Mouse (Mus musculus) midbrain, embryonic 13.5 days (tissue): Measurements from ENCODE around the gene Rabggta. TPM values are rescaled to one million over a fixed set of nuclear protein-coding genes. Genes with fewer than 3 reads are reported as not detected.

Source experiments
- ATAC-seq: fragments of 200-750 bp; cut with Nextera tagmentation; 2 replicates; pipeline ENCODE4 v1.8.0; 2017; ENCODE audit warnings: mild to moderate bottlenecking, moderate TSS enrichment, moderate library complexity
- H3K27ac ChIP-seq: fragments of 300-500 bp; sonication (generic); 2 replicates; pipeline ENCODE4 v1.5.1; 2015; ENCODE audit warnings: inconsistent platforms, mild to moderate bottlenecking, moderate library complexity
- H3K27me3 ChIP-seq: fragments of 300-500 bp; sonication (generic); 2 replicates; pipeline ENCODE4 v1.6.1; 2015; ENCODE audit warnings: mild to moderate bottlenecking, inconsistent platforms
- H3K36me3 ChIP-seq: fragments of 300-500 bp; sonication (generic); 2 replicates; pipeline ENCODE4 v1.6.1; 2015; ENCODE audit warnings: mild to moderate bottlenecking, inconsistent platforms
- H3K4me1 ChIP-seq: fragments of 300-500 bp; sonication (generic); replicated peaks from 2 replicates; pipeline ENCODE4 v1.6.1; 2015; ENCODE audit warnings: inconsistent platforms
- H3K4me2 ChIP-seq: fragments of 300-500 bp; sonication (generic); replicated peaks from 2 replicates; pipeline ENCODE4 v1.6.1; 2015; ENCODE audit warnings: moderate library complexity, mild to moderate bottlenecking, inconsistent platforms
- H3K4me3 ChIP-seq: fragments of 300-500 bp; sonication (generic); replicated peaks from 2 replicates; pipeline ENCODE4 v1.5.1; 2015; ENCODE audit warnings: mild to moderate bottlenecking, inconsistent platforms
- H3K9ac ChIP-seq: fragments of 300-500 bp; sonication (generic); replicated peaks from 2 replicates; pipeline ENCODE4 v1.6.1; 2015; ENCODE audit warnings: mild to moderate bottlenecking, inconsistent platforms
- H3K9me3 ChIP-seq: fragments of 300-500 bp; sonication (generic); 2 replicates; pipeline ENCODE4 v1.6.1; 2016; ENCODE audit warnings: mild to moderate bottlenecking, inconsistent platforms
- WGBS: fragments of 180-500 bp; shearing (Covaris S2); methylation state at CpG from one replicate; pipeline ENCODE4 v1.1.7; 2015; 5-methylcytosine and 5-hydroxymethylcytosine counted together
- polyA plus RNA-seq: library from polyadenylated mRNA; unstranded; fragments of >200 nt; fragmentation: Nextera tagmentation; extraction: Ambion mirVana; gene quantifications from 2 replicates; pipeline ENCODE4 v1.2.1, GENCODE M21; 2015

Gene Rabggta
- polyA plus RNA-seq, 1 experiment from 2014 or later = 45.0 TPM

GRCm38 (mm10) chr14:55672741-55673060 is 49.4 kb downstream of the Rabggta start:
- 80% methylated on average over 7 of the region's 7 CpGs for WGBS

GRCm38 (mm10) chr14:55671833-55672740 is 50.0 kb downstream of the Rabggta start, which contains the start of the genes Gmpr2 and Nedd8:
TSS of gene Gmpr2 (plus strand) at chr14:55671941.
TSS of gene Nedd8 (minus strand) at chr14:55672124.
- Histone ChIP-seq H3K9ac (peak within 1 kb of the TSS; percentile 87), H3K27me3 (no peaks in the 10 kb centered on the region), H3K4me3 (peak within 1 kb of the TSS; percentile 83), H3K27ac (peak within 1 kb of the TSS; percentile 91), H3K36me3 (peaks cover 18% of the 10 kb centered on the region), H3K4me1 (peaks cover 31% of the 10 kb centered on the region), H3K9me3 (no peaks in the 10 kb centered on the region), H3K4me2 (peak within 1 kb of the TSS; percentile 97)
- peak; percentile 99 for ATAC-seq
- WGBS = under 1% methylated on average over 38 of the region's 38 CpGs

More at GRCm38 (mm10) chr14:55672741-55673060, 49.4 kb downstream of the Rabggta start:
- Histone ChIP-seq H3K27ac (peak overlapping the region; percentile 65; the same call in 1 of the 2 replicates), H3K4me1 (peaks cover 31% of the 10 kb centered on the region), H3K27me3 (no peaks in the 10 kb centered on the region), H3K9me3 (no peaks in the 10 kb centered on the region), H3K36me3 (peaks cover 24% of the 10 kb centered on the region), H3K4me2 (peak overlapping the region; percentile 97), H3K4me3 (peak overlapping the region; percentile 83), H3K9ac (peak overlapping the region; percentile 87)
- ATAC-seq = no peak

GRCm38 (mm10) chr14:55671486-55671832 is 50.6 kb downstream of the Rabggta start:
- peak overlapping the region; percentile 83 for H3K4me3 ChIP-seq
- H3K4me2 ChIP-seq = peak overlapping the region; percentile 97
- no peaks in the 10 kb centered on the region for H3K9me3 ChIP-seq
- peak overlapping the region; percentile 91 for H3K27ac ChIP-seq
- 0% methylated on average over 12 of the region's 12 CpGs for WGBS
- peak overlapping the region; percentile 87 for H3K9ac ChIP-seq
- ATAC-seq = peak; percentile 77; the same call in 1 of the 2 replicates
- H3K36me3 ChIP-seq = peaks cover 12% of the 10 kb centered on the region
- H3K27me3 ChIP-seq = no peaks in the 10 kb centered on the region
- peaks cover 31% of the 10 kb centered on the region for H3K4me1 ChIP-seq

Other genes starting within 250 kb of the Rabggta start
- 31.2 and 31.6 TPM in 2 replicates for gene Dhrs4, start 243.5 kb downstream of the Rabggta start, polyA plus RNA-seq
- 17.0 and 24.5 TPM in 2 replicates for gene Carmil3, start 231.6 kb downstream of the Rabggta start, polyA plus RNA-seq
- 0.70 and 0.88 TPM in 2 replicates for gene Cpne6, start 211.8 kb downstream of the Rabggta start, polyA plus RNA-seq
- 0.08 TPM in 1 of 2 replicates, not detected in the other for gene Nrl, start 197.3 kb downstream of the Rabggta start, polyA plus RNA-seq
- 16.6 and 19.5 TPM in 2 replicates for gene Pck2, start 182.0 kb downstream of the Rabggta start, polyA plus RNA-seq
- gene Dcaf11, start 162.3 kb downstream of the Rabggta start, polyA plus RNA-seq = 126 and 134 TPM in 2 replicates
- 0.43 and 0.92 TPM in 2 replicates for gene A730061H03Rik, start 161.9 kb downstream of the Rabggta start, polyA plus RNA-seq
- not detected in 2 replicates for gene Fitm1, start 146.6 kb downstream of the Rabggta start, polyA plus RNA-seq
- gene Psme1, start 144.1 kb downstream of the Rabggta start, polyA plus RNA-seq = 176 TPM in 2 replicates
- 9.7 and 12.1 TPM in 2 replicates for gene Emc9, start 137.0 kb downstream of the Rabggta start, polyA plus RNA-seq
- gene Psme2, start 131.2 kb downstream of the Rabggta start, polyA plus RNA-seq = 198 and 217 TPM in 2 replicates
- gene Rnf31, start 130.6 kb downstream of the Rabggta start, polyA plus RNA-seq = 22.0 and 24.1 TPM in 2 replicates
- gene Irf9, start 118.7 kb downstream of the Rabggta start, polyA plus RNA-seq = 7.8 and 8.7 TPM in 2 replicates
- gene Rec8, start 104.2 kb downstream of the Rabggta start, polyA plus RNA-seq = 6.6 and 7.3 TPM in 2 replicates
- gene Ipo4, start 86.3 kb downstream of the Rabggta start, polyA plus RNA-seq = 75.1 and 82.2 TPM in 2 replicates
- 1.6 and 2.1 TPM in 2 replicates for gene Gm49378, start 84.4 kb downstream of the Rabggta start, polyA plus RNA-seq
- gene Tm9sf1, start 78.5 kb downstream of the Rabggta start, polyA plus RNA-seq = 59.7 and 59.8 TPM in 2 replicates
- gene Tssk4, start 72.1 kb downstream of the Rabggta start, polyA plus RNA-seq = 0.38 and 0.59 TPM in 2 replicates
- 69.7 and 75.0 TPM in 2 replicates for gene Mdp1, start 61.8 kb downstream of the Rabggta start, polyA plus RNA-seq
- gene Gmpr2, start 50.3 kb downstream of the Rabggta start, polyA plus RNA-seq = 49.5 and 53.3 TPM in 2 replicates
- 605 and 607 TPM in 2 replicates for gene Nedd8, start 50.1 kb downstream of the Rabggta start, polyA plus RNA-seq
- 36.9 and 38.5 TPM in 2 replicates for gene Tinf2, start 40.4 kb downstream of the Rabggta start, polyA plus RNA-seq
- gene Tgm1, start 8.3 kb downstream of the Rabggta start, polyA plus RNA-seq = 0.32 and 0.46 TPM in 2 replicates
- 66.3 and 68.8 TPM in 2 replicates for gene Dhrs1, start 23.4 kb upstream of the Rabggta start, polyA plus RNA-seq
- gene Nop9, start 23.4 kb upstream of the Rabggta start, polyA plus RNA-seq = 33.8 and 36.2 TPM in 2 replicates
- 0.19 TPM in 1 of 2 replicates, not detected in the other for gene Cideb, start 36.2 kb upstream of the Rabggta start, polyA plus RNA-seq
- gene Ltb4r2, start 39.2 kb upstream of the Rabggta start, polyA plus RNA-seq = 0.22 and 0.28 TPM in 2 replicates
- 0.26 TPM in 1 of 2 replicates, not detected in the other for gene Ltb4r1, start 43.7 kb upstream of the Rabggta start, polyA plus RNA-seq
- 4.1 and 4.2 TPM in 2 replicates for gene Adcy4, start 61.8 kb upstream of the Rabggta start, polyA plus RNA-seq
- 2.3 and 2.4 TPM in 2 replicates for gene Ripk3, start 66.6 kb upstream of the Rabggta start, polyA plus RNA-seq
- 7.9 and 8.8 TPM in 2 replicates for gene Nfatc4, start 100.9 kb upstream of the Rabggta start, polyA plus RNA-seq
- 13.4 and 13.5 TPM in 2 replicates for gene Nynrin, start 131.7 kb upstream of the Rabggta start, polyA plus RNA-seq
- gene Cbln3, start 162.1 kb upstream of the Rabggta start, polyA plus RNA-seq = 0.23 and 0.26 TPM in 2 replicates
- 10.1 and 11.1 TPM in 2 replicates for gene Khnyn, start 162.7 kb upstream of the Rabggta start, polyA plus RNA-seq
- 89.4 and 92.5 TPM in 2 replicates for gene Sdr39u1, start 178.0 kb upstream of the Rabggta start, polyA plus RNA-seq
- not detected in 2 replicates for gene Cma1, start 222.4 kb upstream of the Rabggta start, polyA plus RNA-seq
- gene Cma2, start 228.7 kb upstream of the Rabggta start, polyA plus RNA-seq = not detected in 2 replicates